Mouse (Mus musculus): ENCODE data around the gene Cacna1e. TPM values are rescaled to one million over a fixed set of nuclear protein-coding genes. Genes with fewer than 3 reads are reported as not detected.

Cacna1e gene
- total and polyA plus RNA-seq, 2 experiments: 0.09 TPM

DNA sequence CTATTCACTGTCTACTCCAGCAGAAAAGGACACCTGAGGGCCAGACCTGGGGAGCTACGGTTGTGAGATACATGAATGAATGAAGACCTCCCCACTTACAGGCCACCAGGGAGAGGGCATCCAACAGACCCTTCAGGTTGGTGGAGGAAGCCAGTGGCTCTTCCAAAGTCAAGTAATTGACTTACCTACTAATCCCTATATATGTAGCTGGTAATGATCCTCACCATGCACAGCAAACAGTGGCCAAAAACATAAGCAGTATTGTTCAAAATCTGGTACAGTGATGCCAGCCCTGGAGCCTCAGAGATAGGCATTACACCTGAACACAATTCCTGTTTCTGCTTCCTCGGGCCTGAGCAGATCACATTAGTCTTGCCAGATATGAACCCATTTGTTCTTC lies 37.4 kb downstream of the Cacna1e start:
- no peak for DNase-seq (ENCODE audit: extremely low read depth, low read depth, low spot score)
- TF ChIP-seq POLR2A (IDR thresholded peaks at IDR 0.05; ENCODE audit: extremely low read depth, insufficient read depth, low read length) (no peak), CTCF (IDR thresholded peaks at IDR 0.05; ENCODE audit: low read depth, low read length) (no peak)
- no peaks in the 10 kb centered on the region for H3K79me2 ChIP-seq (ENCODE audit: control insufficient read depth, insufficient read depth, low read length)
- WGBS: 81% methylated on average over 2 of the region's 2 CpGs
- no peak overlapping the region for H3K9ac ChIP-seq (ENCODE audit: low read depth, low read length)
- H3K4me1 ChIP-seq (ENCODE audit: control insufficient read depth, insufficient read depth, low read length): no peaks in the 10 kb centered on the region
- no peaks in the 10 kb centered on the region for H3K27me3 ChIP-seq (ENCODE audit: control insufficient read depth, insufficient read depth, low read length)
- H3K27ac ChIP-seq (replicated peaks; ENCODE audit: insufficient read depth, low read depth, low read length): no peak overlapping the region
- H3K36me3 ChIP-seq (ENCODE audit: control insufficient read depth, insufficient read depth, low read length): no peaks in the 10 kb centered on the region
- no peak overlapping the region for H3K4me3 ChIP-seq (ENCODE audit: insufficient read depth, low read depth, low read length)

DNA sequence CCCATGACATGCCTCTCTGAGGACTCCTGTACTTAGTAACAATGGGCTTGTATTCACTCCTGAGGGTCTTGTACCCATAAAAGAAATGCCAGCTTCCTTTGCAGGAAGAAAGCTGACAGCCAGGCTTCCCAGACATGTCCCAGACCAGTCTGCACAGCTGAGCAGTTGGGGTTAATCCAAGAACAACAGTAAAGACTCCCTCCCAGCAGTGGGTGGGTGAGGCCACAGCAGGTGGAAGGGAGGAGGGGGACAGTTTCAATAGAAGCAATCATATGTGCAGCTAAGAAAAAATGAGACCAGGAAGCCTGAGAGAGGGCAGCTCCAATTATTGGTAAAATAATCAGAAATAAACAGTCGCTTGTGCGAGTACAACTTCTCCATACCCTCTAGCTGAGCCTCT lies 40.9 kb downstream of the Cacna1e start:
- no peak for TF ChIP-seq POLR2A (IDR thresholded peaks at IDR 0.05; ENCODE audit: extremely low read depth, insufficient read depth, low read length)
- no peak for TF ChIP-seq CTCF (IDR thresholded peaks at IDR 0.05; ENCODE audit: low read depth, low read length)
- Histone ChIP-seq H3K4me1 (ENCODE audit: control insufficient read depth, insufficient read depth, low read length) (no peaks in the 10 kb centered on the region), H3K79me2 (ENCODE audit: control insufficient read depth, insufficient read depth, low read length) (no peaks in the 10 kb centered on the region), H3K27ac (replicated peaks; ENCODE audit: insufficient read depth, low read depth, low read length) (no peak overlapping the region), H3K4me3 (ENCODE audit: insufficient read depth, low read depth, low read length) (no peak overlapping the region), H3K9ac (ENCODE audit: low read depth, low read length) (no peak overlapping the region), H3K36me3 (ENCODE audit: control insufficient read depth, insufficient read depth, low read length) (no peaks in the 10 kb centered on the region), H3K27me3 (ENCODE audit: control insufficient read depth, insufficient read depth, low read length) (no peaks in the 10 kb centered on the region)
- WGBS: 88% methylated on average over 2 of the region's 2 CpGs
- DNase-seq (ENCODE audit: extremely low read depth, low read depth, low spot score): no peak

DNA sequence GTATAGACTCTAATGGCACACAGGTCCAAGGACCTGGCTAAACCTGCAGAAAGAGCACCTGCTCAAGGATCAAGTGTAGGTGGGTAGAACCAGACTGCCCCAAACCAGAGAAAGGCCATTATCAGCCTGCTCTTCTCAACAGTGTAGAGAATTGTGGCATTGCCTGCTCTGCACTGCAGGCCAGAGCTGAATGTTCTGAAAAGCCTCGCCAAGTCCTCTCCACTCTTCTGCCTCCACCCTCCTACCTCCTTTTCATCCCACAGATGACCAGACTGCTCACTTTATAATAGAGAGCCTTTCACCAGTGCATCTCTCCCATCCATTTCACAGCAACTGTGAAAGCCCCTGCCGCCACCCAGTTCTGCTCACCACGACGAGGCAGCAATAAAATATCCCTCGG lies 42.0 kb downstream of the Cacna1e start:
- H3K36me3 ChIP-seq (ENCODE audit: control insufficient read depth, insufficient read depth, low read length): no peaks in the 10 kb centered on the region
- 80% methylated on average over 5 of the region's 5 CpGs for WGBS
- no peak overlapping the region for H3K4me3 ChIP-seq (ENCODE audit: insufficient read depth, low read depth, low read length)

DNA sequence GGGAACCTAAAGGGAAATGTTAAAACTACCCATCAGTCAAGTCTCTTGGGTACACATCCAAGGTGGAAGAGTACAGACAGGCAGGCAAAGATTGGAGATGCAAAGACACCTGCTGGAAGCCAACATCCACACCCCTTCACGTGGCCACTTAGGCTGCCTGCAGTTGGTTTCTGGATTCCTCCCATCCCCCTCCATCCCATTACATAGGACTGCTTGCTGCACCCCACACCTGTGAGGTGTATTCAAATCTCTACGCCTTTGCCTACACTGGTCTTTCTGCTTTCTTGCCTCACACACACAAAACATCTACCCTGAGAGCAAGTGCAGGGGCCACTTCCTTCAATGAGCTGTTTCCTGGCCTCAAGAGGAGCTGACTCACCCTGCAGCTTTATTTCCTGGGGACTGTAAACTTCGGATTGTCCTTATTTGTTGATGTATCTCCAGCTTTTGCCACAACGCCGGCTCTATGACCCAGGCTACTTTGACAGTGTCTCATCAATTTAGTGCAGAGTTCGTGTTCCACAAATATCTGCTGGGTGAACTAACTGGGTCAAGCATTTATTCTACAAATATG lies 43.2 kb downstream of the Cacna1e start:
- H3K27ac ChIP-seq (replicated peaks; ENCODE audit: insufficient read depth, low read depth, low read length): no peak overlapping the region
- H3K4me3 ChIP-seq (ENCODE audit: insufficient read depth, low read depth, low read length): no peak overlapping the region
- no peak for DNase-seq (ENCODE audit: extremely low read depth, low read depth, low spot score)
- H3K9ac ChIP-seq (ENCODE audit: low read depth, low read length): no peak overlapping the region
- WGBS: 60% methylated on average over 6 of the region's 6 CpGs
- no peaks in the 10 kb centered on the region for H3K79me2 ChIP-seq (ENCODE audit: control insufficient read depth, insufficient read depth, low read length)
- no peaks in the 10 kb centered on the region for H3K36me3 ChIP-seq (ENCODE audit: control insufficient read depth, insufficient read depth, low read length)
- no peak for TF ChIP-seq POLR2A (IDR thresholded peaks at IDR 0.05; ENCODE audit: extremely low read depth, insufficient read depth, low read length)
- TF ChIP-seq CTCF (IDR thresholded peaks at IDR 0.05; ENCODE audit: low read depth, low read length): no peak
- H3K4me1 ChIP-seq (ENCODE audit: control insufficient read depth, insufficient read depth, low read length): no peaks in the 10 kb centered on the region
- no peaks in the 10 kb centered on the region for H3K27me3 ChIP-seq (ENCODE audit: control insufficient read depth, insufficient read depth, low read length)

More for the DNA sequence above, 42.0 kb downstream of the Cacna1e start:
- no peaks in the 10 kb centered on the region for H3K27me3 ChIP-seq (ENCODE audit: control insufficient read depth, insufficient read depth, low read length)
- TF ChIP-seq CTCF (IDR thresholded peaks at IDR 0.05; ENCODE audit: low read depth, low read length) (no peak), POLR2A (IDR thresholded peaks at IDR 0.05; ENCODE audit: extremely low read depth, insufficient read depth, low read length) (no peak)
- no peak overlapping the region for H3K27ac ChIP-seq (replicated peaks; ENCODE audit: insufficient read depth, low read depth, low read length)
- no peak for DNase-seq (ENCODE audit: extremely low read depth, low read depth, low spot score)
- no peaks in the 10 kb centered on the region for H3K79me2 ChIP-seq (ENCODE audit: control insufficient read depth, insufficient read depth, low read length)
- no peak overlapping the region for H3K9ac ChIP-seq (ENCODE audit: low read depth, low read length)
- no peaks in the 10 kb centered on the region for H3K4me1 ChIP-seq (ENCODE audit: control insufficient read depth, insufficient read depth, low read length)

DNA sequence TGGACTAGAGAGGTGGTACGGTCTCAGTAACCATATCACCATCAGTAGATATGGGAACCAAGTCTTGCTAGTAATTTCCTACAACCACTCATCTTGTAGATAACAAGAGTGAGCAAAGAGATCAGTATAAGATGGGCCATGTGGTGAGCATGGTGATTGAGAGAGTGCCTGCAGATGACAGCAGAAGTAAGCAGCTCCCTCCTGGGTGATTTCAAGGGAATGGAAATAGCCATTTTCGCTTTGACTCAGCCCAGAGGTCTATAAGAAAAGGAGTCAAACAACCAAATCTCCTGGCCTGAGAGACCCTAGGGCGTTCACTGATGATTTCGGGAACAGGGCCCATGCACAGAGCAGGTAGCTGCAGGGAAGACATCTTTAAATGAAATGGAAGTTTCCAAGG lies 45.0 kb downstream of the Cacna1e start:
- Histone ChIP-seq H3K4me3 (ENCODE audit: insufficient read depth, low read depth, low read length) (no peak overlapping the region), H3K4me1 (ENCODE audit: control insufficient read depth, insufficient read depth, low read length) (no peaks in the 10 kb centered on the region), H3K36me3 (ENCODE audit: control insufficient read depth, insufficient read depth, low read length) (no peaks in the 10 kb centered on the region), H3K9ac (ENCODE audit: low read depth, low read length) (no peak overlapping the region), H3K27me3 (ENCODE audit: control insufficient read depth, insufficient read depth, low read length) (0 out of 2 replicates have a peak, but pooled peaks cover 3% of the 10 kb centered on the region), H3K79me2 (ENCODE audit: control insufficient read depth, insufficient read depth, low read length) (no peaks in the 10 kb centered on the region), H3K27ac (replicated peaks; ENCODE audit: insufficient read depth, low read depth, low read length) (no peak overlapping the region)
- TF ChIP-seq CTCF (IDR thresholded peaks at IDR 0.05; ENCODE audit: low read depth, low read length) (no peak), POLR2A (IDR thresholded peaks at IDR 0.05; ENCODE audit: extremely low read depth, insufficient read depth, low read length) (no peak)
- WGBS: 79% methylated on average over 4 of the region's 4 CpGs
- no peak for DNase-seq (ENCODE audit: extremely low read depth, low read depth, low spot score)

DNA sequence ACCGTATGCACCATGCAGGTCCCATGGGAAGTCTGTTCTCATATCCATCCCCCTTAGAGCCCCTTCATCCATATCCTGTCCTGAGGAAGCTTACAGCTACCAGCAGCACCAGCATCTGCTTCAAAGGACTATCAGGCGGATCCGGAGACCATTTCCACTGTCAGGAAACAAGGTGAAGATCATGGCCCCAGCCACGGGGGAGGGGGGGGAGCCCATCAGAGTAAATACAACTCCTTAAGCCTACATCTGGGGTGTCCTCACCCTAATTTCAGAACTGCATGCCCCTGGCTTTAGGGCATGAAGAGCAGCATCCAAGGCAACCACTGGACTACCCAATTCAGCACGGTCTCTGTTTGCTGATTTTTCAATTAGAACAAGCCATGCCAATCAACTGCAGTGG lies 47.8 kb downstream of the Cacna1e start:
- no peaks in the 10 kb centered on the region for H3K36me3 ChIP-seq (ENCODE audit: control insufficient read depth, insufficient read depth, low read length)
- H3K9ac ChIP-seq (ENCODE audit: low read depth, low read length): no peak overlapping the region
- 84% methylated on average over 5 of the region's 5 CpGs for WGBS
- 0 out of 2 replicates have a peak, but pooled peaks cover 3% of the 10 kb centered on the region for H3K27me3 ChIP-seq (ENCODE audit: control insufficient read depth, insufficient read depth, low read length)
- no peak for DNase-seq (ENCODE audit: extremely low read depth, low read depth, low spot score)
- H3K4me1 ChIP-seq (ENCODE audit: control insufficient read depth, insufficient read depth, low read length): no peaks in the 10 kb centered on the region
- H3K4me3 ChIP-seq (ENCODE audit: insufficient read depth, low read depth, low read length): no peak overlapping the region
- no peaks in the 10 kb centered on the region for H3K79me2 ChIP-seq (ENCODE audit: control insufficient read depth, insufficient read depth, low read length)
- TF ChIP-seq CTCF (IDR thresholded peaks at IDR 0.05; ENCODE audit: low read depth, low read length) (no peak), POLR2A (IDR thresholded peaks at IDR 0.05; ENCODE audit: extremely low read depth, insufficient read depth, low read length) (no peak)
- no peak overlapping the region for H3K27ac ChIP-seq (replicated peaks; ENCODE audit: insufficient read depth, low read depth, low read length)
